Mouse (Mus musculus) left cerebral cortex, postnatal 25 days (tissue): ENCODE results near the gene Rnf31. TPM values are rescaled to one million over a fixed set of nuclear protein-coding genes. Genes with fewer than 3 reads are reported as not detected.

Experiments used
- DNase-seq, 2 experiments: peaks; one replicate each; pipeline ENCODE4 v3.0.0; 2022; ENCODE audit warnings: low spot score in 2 of 2, mixed read lengths in 1 of 2
- intact Hi-C: fragments of 180-260 bp; cut with DNase I; formaldehyde crosslinking; loops from one replicate; pipeline ENCODE4 v1.15.1; 2025
- total RNA-seq, 2 experiments: library from RNA; stranded (reverse); gene quantifications; 2 replicates each; pipeline ENCODE4 v1.2.3; 2021

The Rnf31 gene
- total RNA-seq, 2 experiments from 2014 or later: 27.6 to 31.7 TPM

DNA sequence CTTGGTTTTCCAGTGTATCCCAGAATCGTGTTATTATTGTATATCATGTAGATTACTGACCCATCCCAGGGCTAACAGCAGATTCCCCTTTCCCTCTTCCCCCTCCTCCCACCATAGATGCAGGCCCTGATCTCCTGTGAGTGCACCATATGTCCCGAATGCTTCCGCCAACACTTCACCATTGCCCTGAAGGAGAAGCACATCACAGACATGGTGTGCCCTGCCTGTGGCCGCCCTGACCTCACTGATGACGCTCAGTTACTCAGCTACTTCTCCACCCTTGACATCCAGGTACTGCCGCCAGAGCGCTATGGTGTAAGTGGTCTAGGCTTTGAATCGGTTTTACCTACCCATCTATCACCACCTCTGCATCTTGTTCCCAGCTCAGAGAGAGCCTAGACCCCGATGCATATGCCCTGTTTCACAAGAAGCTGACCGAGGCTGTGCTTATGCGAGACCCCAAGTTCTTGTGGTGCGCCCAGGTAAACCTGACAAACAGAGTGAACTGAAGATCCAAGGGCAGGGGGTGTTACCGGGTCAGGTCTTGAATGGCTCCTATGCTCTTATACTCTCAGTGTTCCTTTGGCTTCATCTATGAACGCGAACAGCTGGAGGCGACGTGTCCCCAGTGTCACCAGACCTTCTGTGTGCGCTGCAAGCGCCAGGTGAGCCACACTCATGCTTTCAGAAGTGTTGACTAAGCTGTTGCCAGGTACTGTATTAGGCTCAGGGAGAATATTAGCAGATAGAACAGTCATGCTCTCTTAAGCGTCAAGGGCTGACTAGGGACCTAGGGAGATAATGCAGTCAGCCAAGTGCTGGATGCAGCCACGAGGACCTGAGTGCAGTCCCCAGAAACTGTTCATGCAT lies 7.2 kb downstream of the Rnf31 start:
- intact Hi-C loops: no loop called here
- DNase-seq: no peak

DNA sequence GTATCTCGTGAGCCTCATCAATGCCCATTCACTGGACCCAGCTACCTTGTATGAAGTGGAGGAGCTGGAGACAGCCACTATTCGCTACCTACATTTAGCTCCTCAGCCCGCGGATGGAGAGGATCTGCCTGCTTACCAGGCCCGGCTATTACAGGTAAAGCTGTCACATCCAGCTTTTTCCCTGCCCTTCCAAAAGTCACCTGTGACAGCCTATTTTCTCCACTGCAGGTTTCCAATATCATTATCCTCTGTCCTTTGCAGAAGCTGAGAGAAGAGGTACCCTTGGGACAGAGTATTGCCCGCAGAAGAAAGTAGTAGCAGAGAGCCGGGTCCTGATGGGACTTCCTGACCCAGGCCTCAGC lies 11.7 kb downstream of the Rnf31 start, which contains the start of gene Irf9:
Gene Irf9 (plus strand): TSS at position 301 of the 362 bp plus-strand sequence.
- no peak for DNase-seq
- intact Hi-C loops: no loop called here

DNA sequence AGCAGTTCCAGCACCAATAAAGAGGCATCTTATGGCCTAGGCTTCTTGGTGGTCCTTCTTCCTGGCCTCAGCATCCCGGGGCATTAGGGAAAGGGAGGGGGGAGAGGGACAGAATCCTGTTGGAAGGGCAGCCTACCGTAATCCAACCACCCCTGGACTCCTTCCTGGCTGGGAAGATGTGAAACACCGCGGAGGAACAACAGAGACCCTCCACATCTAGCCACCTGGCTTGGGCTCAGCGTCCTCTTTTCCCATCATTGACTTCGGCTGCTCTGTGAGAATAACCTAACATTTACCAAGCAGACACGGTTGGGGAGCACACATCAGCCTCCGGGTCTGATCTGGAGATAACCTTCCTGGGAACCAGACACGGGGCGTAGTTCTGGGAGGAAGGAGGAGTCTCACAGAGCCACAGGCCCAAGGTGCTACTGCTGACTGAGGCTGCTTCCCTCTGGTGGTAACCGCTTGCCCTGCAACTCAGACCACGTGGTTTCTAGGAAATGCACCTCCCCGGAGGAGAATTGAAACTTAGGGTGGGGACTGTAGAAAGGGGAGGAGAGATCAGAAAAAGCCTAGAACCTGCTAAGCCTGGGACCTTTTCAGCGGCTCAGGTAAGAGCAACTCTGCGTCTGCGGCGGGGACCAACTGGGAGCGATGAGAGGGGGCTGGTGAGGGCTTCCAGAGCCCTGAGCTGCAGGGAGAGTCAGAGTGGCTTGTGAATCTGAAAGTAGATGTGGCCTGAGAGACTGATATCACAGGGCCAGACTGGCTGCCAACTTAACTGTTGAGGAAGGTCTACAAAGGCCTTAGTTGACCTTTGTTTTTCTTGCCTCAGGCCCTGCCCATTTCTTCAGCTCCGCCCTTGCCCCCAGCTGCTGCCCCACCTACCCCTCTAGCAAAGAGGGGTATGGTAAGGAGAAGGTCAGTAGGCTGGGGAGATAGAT lies 12.4 kb downstream of the Rnf31 start:
- DNase-seq: peak; percentile 83 to 92
- intact Hi-C loops: loop anchor here (2.0 kb wide), 1 partner anchor 31 kb away; the partner anchor contains the start of gene Ipo4

DNA sequence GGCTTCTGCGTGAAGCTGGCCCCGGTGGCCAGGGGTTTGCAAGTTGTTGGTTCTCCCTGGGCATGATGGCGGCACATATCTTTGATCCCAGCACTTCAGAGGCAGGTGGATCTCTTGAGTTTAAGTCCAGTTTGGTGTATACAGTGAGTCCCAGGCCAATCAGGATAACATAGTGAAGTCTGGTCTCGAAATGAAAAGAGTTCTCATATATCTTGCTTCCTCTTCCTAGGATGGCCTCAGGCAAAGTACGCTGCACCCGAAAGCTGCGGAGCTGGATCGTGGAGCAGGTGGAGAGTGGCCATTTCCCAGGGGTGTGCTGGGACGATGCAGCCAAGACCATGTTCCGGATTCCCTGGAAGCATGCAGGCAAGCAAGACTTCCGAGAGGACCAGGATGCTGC lies 13.3 kb downstream of the Rnf31 start:
- intact Hi-C loops: loop anchor here (2.0 kb wide), 1 partner anchor 30 kb away; the partner anchor contains the start of gene Ipo4
- no peak for DNase-seq

DNA sequence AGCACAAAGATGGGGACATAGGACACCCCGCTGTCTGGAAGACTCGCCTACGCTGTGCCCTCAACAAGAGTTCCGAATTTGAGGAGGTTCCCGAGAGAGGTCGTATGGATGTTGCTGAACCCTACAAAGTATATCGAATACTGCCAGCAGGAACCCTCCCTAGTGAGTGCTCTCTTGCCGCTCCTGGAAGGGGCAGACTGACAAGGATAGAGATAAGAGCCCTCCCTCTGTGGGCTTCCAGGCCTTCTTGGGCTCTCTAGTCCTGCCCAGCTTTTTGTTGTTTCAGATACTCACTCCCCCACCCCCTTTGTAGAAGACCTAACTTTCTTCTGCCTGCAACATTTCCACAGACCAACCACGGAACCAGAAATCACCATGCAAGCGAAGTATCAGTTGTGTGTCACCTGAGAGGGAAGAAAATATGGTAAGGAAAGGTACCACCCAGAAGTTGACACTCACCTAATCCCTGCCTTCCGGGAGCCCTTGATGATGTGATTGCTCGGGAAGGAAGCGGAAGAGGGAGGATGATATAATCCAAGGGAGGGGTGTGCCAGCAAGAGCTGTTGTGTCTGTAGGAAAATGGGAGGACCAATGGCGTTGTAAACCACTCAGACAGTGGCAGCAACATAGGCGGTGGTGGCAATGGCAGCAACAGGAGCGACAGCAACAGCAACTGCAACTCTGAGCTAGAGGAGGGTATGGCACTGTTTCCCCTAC lies 14.4 kb downstream of the Rnf31 start:
- intact Hi-C loops: loop anchor here (2.0 kb wide), 1 partner anchor 29 kb away; the partner anchor contains the start of gene Ipo4
- DNase-seq: no peak

DNA sequence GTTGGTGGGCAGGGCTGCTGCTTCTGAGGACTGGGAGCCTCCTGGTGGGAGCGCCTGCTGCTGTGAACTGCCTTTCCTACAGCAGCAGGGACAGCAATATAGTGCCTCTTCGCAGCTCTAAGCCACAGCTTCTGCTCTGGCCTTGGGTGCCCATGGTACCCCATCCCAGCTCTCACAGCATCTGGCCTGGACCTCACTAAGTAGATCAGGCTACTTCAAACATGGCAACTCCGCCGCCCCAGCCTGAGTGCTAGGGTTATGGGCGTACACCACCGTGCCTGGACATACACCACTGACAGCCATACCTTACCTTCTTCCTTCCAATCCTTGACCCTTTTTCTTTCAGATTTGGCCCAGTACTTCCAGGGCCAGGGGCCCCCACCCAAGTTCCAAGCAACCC lies 16.8 kb downstream of the Rnf31 start:
- intact Hi-C loops: no loop called here
- DNase-seq: no peak

DNA sequence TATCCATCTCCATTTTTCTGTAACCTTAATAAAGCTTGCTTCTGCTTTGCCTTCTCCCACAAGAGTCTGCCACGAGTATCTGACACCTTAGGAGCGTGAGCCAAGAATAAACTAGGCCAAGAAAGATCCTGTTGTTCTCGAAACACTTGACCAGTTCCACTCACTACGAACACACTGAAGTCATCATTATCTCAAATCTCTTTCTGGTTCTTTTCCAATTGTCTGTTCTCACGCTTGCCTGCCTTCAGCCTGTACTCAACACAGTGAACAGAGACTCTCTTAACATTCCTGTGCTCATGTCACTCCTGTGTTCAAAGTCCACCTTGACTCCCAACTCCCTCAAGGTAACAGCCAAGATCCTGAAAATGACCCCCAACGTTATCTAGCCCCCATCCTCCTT lies 21.8 kb downstream of the Rnf31 start:
- no peak for DNase-seq
- intact Hi-C loops: no loop called here

DNA sequence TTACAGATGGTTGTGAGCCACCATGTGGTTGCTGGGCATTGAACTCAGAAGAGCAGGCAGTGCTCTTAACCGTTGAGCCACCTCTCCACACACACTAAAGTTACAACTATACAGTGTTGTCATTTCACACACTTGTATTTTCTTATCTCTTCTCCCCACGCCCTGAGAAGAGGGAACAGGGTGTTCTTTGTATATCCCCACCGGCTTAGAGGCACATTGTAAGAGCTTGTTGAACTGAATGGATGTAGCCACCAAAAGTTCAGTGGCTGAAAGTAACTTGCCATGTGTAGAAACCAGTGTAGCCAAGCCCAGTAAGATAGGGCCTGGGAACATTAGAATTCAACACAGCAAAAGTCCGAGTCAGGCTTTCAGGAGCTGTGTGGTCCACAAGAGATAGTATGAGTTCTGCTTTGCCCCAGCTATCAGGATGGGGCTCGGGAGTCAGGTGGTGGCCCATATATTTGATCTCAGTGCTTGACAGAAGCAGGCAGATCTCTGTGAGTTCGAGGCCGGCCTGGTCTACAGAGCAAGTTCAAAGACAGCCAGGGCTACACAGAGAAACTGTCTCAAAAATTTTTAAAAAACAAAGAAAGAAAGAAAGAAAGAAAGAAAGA lies 23.2 kb downstream of the Rnf31 start:
- intact Hi-C loops: no loop called here
- no peak for DNase-seq

DNA sequence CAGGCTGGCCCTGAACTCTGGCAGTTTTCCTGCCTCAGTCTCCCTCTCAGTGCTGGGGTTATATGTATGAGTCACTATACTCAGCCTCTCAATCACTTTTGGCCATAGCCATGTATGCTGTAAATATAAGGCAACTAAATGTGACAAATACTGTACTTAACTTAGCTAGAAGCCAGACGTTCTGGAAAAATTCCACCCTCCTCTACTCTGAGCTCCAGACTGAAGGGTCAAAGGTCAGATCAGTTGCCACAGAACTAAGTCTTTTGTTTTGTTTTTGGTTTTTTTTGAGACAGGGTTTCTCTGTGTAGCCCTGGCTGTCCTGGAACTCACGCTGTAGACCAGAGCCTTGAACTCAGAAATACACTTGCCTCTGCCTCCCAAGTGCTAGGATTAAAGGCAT lies 24.4 kb downstream of the Rnf31 start:
- no peak for DNase-seq
- intact Hi-C loops: no loop called here

DNA sequence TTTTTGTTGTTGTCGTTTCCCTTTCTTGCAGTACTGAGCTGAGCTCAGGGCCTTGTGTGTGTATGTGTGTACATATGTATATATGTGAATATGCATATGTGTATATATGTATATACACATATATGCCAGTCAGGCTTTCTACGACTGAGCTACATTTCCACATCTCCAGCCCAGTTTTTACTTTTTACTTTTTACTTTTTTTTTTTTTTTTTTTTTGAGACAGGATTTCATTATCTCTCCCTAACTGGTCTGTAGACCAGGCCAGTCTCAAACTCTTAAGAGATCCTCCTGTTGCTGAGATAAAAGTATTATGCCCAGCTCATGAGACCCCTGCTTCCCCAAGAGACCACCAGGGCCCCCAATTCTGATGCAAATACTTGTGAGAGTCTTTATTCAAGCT lies 25.3 kb downstream of the Rnf31 start:
- intact Hi-C loops: no loop called here
- no peak for DNase-seq

DNA sequence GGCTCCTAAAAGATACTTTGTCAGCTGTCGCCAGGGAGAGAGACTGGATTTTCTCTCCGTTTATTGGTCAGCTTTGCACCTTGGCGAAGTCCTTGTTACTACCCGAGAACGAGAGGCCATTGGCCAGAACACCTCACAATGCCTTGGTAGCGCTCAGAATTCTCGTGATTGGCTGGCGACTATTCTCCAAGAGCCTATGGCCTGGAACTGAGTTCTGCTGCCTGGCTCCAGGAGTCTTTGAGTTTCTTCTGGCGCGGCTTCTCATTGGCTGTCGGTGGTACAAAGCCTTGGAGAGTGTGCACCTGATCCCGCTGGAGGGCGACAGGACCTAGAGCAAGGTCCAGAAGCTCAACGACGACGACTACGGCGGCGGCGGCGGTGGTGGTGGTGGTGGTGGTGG lies 26.3 kb downstream of the Rnf31 start, which contains the start of gene Rec8:
Gene Rec8 (plus strand): TSS at position 216 of the 400 bp plus-strand sequence.
- intact Hi-C loops: no loop called here

DNA sequence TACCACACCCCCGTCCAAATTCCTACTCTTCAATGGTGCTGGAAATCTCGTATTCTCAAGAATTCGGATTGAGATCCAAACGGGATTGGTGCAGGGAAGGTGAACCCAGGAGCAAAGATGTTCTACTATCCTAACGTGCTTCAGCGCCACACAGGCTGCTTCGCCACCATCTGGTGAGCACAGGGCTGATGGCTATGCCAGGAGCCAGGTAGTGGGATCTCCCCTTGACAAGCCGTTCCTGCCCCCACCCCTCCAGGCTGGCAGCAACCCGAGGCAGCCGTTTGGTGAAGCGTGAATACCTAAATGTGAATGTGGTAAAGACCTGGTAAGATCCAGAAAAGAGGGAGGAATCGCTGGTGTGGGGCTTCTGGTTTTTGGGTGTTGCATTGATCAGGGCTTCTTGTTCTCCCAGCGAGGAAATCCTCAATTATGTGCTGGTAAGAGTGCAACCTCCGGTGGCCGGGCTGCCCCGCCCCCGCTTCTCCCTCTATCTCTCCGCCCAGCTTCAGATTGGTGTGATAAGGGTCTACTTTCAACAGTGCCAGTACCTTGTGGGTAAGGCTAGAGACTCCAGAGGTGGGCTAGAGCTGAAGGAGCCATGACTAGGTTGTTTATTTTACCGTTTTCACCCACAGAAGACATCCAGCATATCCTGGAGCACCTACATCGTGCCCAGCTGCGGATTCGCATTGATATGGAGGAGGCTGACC lies 27.1 kb downstream of the Rnf31 start:
- DNase-seq: no peak
- intact Hi-C loops: no loop called here

More for the DNA sequence above, 26.3 kb downstream of the Rnf31 start, which contains the start of gene Rec8:
- peak in 1 of 2 experiments; percentile 19 for DNase-seq

DNA sequence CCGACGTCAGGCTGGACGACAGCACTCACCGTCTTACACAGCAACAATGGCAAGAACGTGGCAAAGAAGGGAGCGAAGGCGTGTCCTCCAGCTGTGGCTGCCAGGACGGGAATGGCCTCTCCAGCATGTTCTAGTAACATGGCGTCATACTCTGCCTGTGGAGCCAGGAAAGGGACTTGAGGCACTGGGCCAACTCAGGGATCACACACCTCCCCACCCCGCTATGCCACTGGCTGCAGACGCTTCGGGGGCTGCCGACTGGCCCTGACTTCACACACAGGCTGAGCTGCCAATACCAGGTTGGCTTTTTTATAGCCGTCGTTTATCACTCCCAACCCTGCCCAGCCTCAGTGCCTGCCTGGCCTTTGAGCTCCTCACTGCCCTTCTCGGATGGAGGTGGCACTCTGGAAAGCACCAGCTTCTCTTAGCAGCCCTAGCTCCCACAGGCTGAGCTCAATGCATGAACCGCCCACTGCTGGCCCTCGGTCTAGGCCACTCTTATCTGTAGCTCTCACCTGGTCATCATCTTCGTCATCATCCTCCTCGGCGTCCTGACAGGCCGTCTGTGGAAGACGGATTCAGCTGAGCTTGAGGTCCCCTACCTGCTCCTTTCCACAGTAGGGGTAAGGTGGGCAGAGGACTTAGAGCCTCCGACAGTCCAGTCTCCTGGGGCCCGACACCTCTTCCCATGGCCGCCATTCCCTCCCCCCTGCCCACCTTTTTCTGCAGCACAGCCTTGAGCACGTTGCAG lies 36.7 kb downstream of the Rnf31 start:
- DNase-seq: no peak
- intact Hi-C loops: no loop called here

DNA sequence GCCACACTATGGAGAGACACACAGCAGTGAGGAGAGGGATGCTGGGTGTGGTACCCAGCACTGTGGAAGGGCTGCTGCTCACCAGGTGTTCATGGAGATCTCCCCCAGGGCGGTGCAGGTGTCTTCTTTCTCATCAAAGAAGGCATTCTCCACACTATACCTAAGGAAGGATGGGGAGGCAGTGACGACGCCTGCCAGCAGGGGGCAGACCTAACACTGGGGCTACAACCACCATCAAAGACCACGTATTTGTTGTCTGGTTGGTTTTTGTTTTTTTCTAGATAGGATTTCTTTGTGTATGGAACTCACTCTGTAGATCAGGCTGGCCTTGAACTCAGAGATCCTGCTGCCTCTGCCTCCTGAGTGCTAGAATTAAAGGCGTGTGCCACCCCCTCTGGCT lies 37.8 kb downstream of the Rnf31 start:
- intact Hi-C loops: loop anchor here (1.0 kb wide), 1 partner anchor 114 kb away; no protein-coding TSS in a partner anchor
- DNase-seq: peak in 1 of 2 experiments; percentile 34

DNA sequence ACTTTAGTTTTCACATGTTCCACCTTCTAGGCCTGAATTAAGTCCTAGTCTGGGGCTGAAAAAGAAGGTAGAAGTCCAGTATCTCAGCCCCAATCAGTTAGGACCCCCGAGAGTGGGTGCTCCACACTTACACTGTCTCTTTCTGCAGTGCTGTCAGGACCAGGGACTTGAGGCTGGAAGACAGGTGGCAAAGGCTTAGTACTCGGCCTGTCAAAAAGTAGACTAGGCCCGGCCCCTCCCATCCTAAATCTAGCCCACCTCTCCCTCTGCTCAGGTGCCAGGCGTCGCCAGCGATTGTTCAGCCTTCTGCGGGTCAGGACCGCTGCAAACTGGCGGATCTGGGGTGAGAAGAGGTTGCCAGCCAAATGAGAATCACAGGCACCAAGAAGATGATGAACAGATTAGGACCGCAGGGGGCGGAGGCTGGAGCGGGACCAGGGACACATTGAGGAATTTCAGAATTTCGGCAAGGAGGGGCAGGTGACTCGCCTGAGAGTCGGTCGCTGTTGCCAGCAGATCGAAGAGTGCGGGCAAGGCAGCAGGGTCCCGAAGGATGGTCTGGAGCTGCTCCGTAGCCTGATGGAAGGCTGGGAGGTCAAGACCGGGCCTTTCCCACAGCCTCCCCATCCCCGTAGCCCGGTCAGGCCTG lies 43.5 kb downstream of the Rnf31 start:
- intact Hi-C loops: loop anchor here (2.0 to 5.0 kb wide), 2 partner anchors 30 to 43 kb away; partner anchors contain the start of genes Psme2 and Rnf31
- DNase-seq: peak; percentile 17 to 42

DNA sequence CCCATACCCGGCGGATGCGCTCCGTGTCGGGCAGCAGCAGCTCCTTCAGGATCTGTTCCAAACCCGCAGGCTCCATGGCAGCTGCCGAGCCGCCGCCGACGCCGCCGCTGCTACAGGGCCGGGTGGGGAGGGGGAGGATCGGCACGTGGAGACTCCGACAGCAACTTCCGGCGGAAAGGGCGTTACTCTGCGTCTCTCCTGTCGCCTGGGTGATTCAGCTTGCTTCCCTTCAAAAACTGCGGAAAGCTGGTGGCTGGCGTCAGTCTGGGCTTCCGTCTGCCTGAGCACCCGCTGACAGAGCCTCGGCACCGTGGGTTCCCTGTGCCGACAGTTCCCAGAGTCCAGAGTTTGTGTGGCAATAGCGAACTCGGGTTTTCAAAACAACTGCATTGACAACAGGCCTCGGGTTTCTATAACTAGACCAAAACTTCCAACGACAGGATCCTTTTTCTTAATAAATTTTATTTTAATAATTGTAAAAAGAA lies 44.1 kb downstream of the Rnf31 start, which contains the start of gene Ipo4:
Gene Ipo4 (minus strand): TSS at position 435 of the 485 bp plus-strand sequence.
- intact Hi-C loops: loop anchor here (2.0 to 5.0 kb wide), 2 partner anchors 31 to 43 kb away; partner anchors contain the start of genes Psme2 and Rnf31
- peak; percentile 87 to 95 for DNase-seq

DNA sequence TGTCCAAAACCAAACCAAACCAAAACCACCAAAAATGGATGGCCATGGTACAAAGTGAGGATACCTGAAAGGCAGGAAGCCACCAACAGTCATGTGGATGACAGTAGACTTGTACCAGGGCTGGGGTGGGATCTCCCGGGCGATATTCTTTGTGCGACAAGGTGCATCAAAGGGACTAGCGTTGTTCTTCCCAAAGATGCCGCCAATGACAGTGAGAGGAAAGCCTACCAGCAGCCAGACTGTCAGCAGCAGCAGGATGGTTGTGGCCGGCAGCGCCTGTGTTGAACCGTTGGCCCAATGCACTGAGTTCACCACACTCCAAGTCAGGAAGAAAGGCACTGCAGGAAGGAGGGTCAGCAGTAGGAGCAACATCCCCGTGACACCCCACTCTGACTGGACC lies 46.3 kb downstream of the Rnf31 start, which contains the start of gene Gm49378:
Gene Gm49378 (minus strand): TSS at position 101 of the 400 bp plus-strand sequence.
- no peak for DNase-seq
- intact Hi-C loops: loop anchor here (5.0 kb wide), 1 partner anchor 45 kb away; the partner anchor contains the start of genes Psme2 and Rnf31
